Comparison of ENCODE assay signal across 17 mouse cellular contexts in the genomic region with DNA sequence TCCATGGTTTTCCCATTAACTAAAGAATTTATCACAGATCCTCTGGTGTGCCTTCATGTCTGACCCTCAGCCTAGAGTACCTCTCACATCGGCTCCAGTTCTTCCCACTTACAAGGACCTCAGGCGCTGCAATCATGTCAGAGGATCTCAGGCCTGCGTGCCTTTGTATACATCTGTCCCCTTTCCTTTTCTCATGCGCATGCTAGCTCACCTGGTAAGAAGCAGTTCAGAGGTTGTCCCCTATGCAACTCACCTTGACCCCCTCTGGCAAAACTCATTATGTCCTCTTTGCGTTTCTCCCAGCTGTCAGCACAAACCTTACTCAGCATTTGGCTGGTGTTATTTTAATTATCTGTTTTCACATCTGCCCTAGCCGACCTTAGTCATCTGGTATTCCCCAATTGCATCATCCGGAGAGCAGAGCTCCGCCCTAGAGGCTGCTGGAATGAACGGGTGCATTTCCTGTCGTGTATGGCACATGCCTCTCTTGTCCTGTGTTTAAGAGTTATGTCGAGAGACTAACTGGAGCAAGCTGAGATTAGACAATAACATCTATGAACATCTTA.
DNase-seq lines count a peak whose midpoint lies in the region; ATAC-seq and TF ChIP-seq lines count a peak whose summit lies in the region.
"Had no signal": no experiment of that assay in that cellular context is flagged by ENCODE, and none has a peak within 500 bp of the region (broad histone marks: within the 10 kb centered on the region; RNA-seq: fewer than 3 reads in every experiment).

No protein-coding gene starts in this region.

- DNase-seq in adrenal gland, postnatal 14 days, result peak; percentile 45
- DNase-seq in adrenal gland, postnatal 10 days, result no peak
- no peak for DNase-seq in stomach, postnatal 0 days (ENCODE audit: low spot score)
- DNase-seq in adipocyte (ENCODE audit: low spot score), result peak; percentile 25
- no peak for DNase-seq in layer of hippocampus, adult 2 months (ENCODE audit: low spot score in 2 of 2)
- DNase-seq in kidney, adult 11 months, result no peak
- no peak for DNase-seq in left cerebral cortex, postnatal 36 days (ENCODE audit: low spot score in 2 of 2)
- DNase-seq: B cell, adult 2 months; cerebellum, adult 9-11 months; gastrocnemius, postnatal 10 days; thymus, adult 2 months had no signal

- H3K4me2 ChIP-seq in stomach, embryonic 14.5 days (replicated peaks; ENCODE audit: low read depth, low read length), result no peak overlapping the region
- no peak overlapping the region for H3K4me2 ChIP-seq in stomach, postnatal 0 days (replicated peaks; ENCODE audit: low read depth)
- H3K4me2 ChIP-seq: lung, embryonic 15.5 days; midbrain, embryonic 13.5 days had no signal

- 75% methylated on average over 11 of the region's 11 CpGs for WGBS in stomach, embryonic 14.5 days
- 68% methylated on average over 11 of the region's 11 CpGs for WGBS in stomach, postnatal 0 days

- TF ChIP-seq CTCF in stomach, postnatal 0 days (IDR thresholded peaks at IDR 0.05; ENCODE audit: low read depth), result no peak
- TF ChIP-seq CTCF in layer of hippocampus, adult 2 months (conservative IDR thresholded peaks at IDR 0.05), result no peak

- H3K27me3 ChIP-seq in stomach, embryonic 14.5 days (ENCODE audit: control insufficient read depth, insufficient read depth, low read length), result no peaks in the 10 kb centered on the region
- no peaks in the 10 kb centered on the region for H3K27me3 ChIP-seq in stomach, postnatal 0 days (ENCODE audit: control insufficient read depth, insufficient read depth, low read length)
- H3K27me3 ChIP-seq: lung, embryonic 15.5 days; midbrain, embryonic 13.5 days had no signal

- peak overlapping the region; percentile 39; the same call in 1 of the 2 replicates for H3K27ac ChIP-seq in stomach, embryonic 14.5 days (ENCODE audit: low read length)
- H3K27ac ChIP-seq in stomach, postnatal 0 days (replicated peaks), result no peak overlapping the region
- H3K27ac ChIP-seq in layer of hippocampus, adult 2 months, result no peak overlapping the region
- H3K27ac ChIP-seq: kidney, postnatal 0 days; lung, embryonic 15.5 days; midbrain, embryonic 13.5 days had no signal

- H3K9me3 ChIP-seq in stomach, embryonic 14.5 days (ENCODE audit: control insufficient read depth, low read depth, low read length), result no peaks in the 10 kb centered on the region
- H3K9me3 ChIP-seq in stomach, postnatal 0 days (ENCODE audit: control insufficient read depth, low read length), result no peaks in the 10 kb centered on the region
- H3K9me3 ChIP-seq: forebrain, embryonic 10.5 days; lung, embryonic 15.5 days; midbrain, embryonic 13.5 days had no signal

- ATAC-seq in stomach, embryonic 14.5 days (ENCODE audit: insufficient number of reproducible peaks, insufficient read depth, low FRiP score, low read depth), result no peak
- no peak for ATAC-seq in stomach, postnatal 0 days (ENCODE audit: low FRiP score, low TSS enrichment)
- ATAC-seq: midbrain, embryonic 13.5 days had no signal

- H3K4me1 ChIP-seq in stomach, embryonic 14.5 days (ENCODE audit: control insufficient read depth, insufficient read depth, low read length), result peaks cover 19% of the 10 kb centered on the region; the same call in 1 of the 2 replicates
- H3K4me1 ChIP-seq in stomach, postnatal 0 days (replicated peaks; ENCODE audit: control insufficient read depth, insufficient read depth), result peaks cover 7% of the 10 kb centered on the region; the same call in 1 of the 2 replicates

- H3K4me3 ChIP-seq in stomach, embryonic 14.5 days (ENCODE audit: low read depth, low read length), result no peak overlapping the region
- H3K4me3 ChIP-seq in stomach, postnatal 0 days (ENCODE audit: low read depth, low read length), result no peak overlapping the region
- no peak overlapping the region for H3K4me3 ChIP-seq in layer of hippocampus, adult 2 months
- H3K4me3 ChIP-seq: forebrain, embryonic 10.5 days; heart, adult 2 months; lung, embryonic 15.5 days; midbrain, embryonic 13.5 days had no signal

- no peaks in the 10 kb centered on the region for H3K36me3 ChIP-seq in stomach, embryonic 14.5 days (ENCODE audit: control insufficient read depth, insufficient read depth, low read length)
- no peaks in the 10 kb centered on the region for H3K36me3 ChIP-seq in stomach, postnatal 0 days (ENCODE audit: control insufficient read depth, insufficient read depth, low read length)
- H3K36me3 ChIP-seq: forebrain, embryonic 10.5 days; lung, embryonic 15.5 days; midbrain, embryonic 13.5 days had no signal

- no peak for TF ChIP-seq EP300 in stomach, postnatal 0 days (optimal IDR thresholded peaks at IDR 0.05)

- intact Hi-C loops in left cerebral cortex, postnatal 36 days (cut with DNase I), result no loop called here

- H3K9ac ChIP-seq in stomach, embryonic 14.5 days (replicated peaks; ENCODE audit: low read depth, low read length), result no peak overlapping the region
- no peak overlapping the region for H3K9ac ChIP-seq in stomach, postnatal 0 days (ENCODE audit: low read length)
- H3K9ac ChIP-seq: lung, embryonic 15.5 days; midbrain, embryonic 13.5 days had no signal

Comparison
In these comparisons a context has a peak if more than half of its experiments do, and no peak if none do; other contexts are left out.
1. DNase-seq: peak in adrenal gland, postnatal 14 days (single experiment) and adipocyte (single experiment); none in adrenal gland, postnatal 10 days (single experiment), stomach, postnatal 0 days (single experiment), layer of hippocampus, adult 2 months (0 of 2), kidney, adult 11 months (single experiment) and left cerebral cortex, postnatal 36 days (0 of 2).